Mouse (Mus musculus): ENCODE measurements around the gene Hist1h3f.

The Hist1h3f gene

GRCm38 (mm10) chr13:23513517-23513916, 30.3 kb upstream of the Hist1h3f start:
- ChIA-PET CTCF (no interaction called here), POLR2A (interaction anchor here in 2 of 4 experiments (0.6 to 4.0 kb wide), 20 partner anchors 8 to 1470 kb away, joined by 3 to 17 read pairs (median 4); partner anchors contain the start of genes Hist1h2ae (in 2 of the 2), Hist1h2bg (in 2 of the 2), Hist1h4d (in 2 of the 2) and Btn1a1 (in 1 of the 2))

- POLR2A ChIA-PET, result interaction anchor here (0.9 to 6.6 kb wide), 23 partner anchors 9 to 169 kb away, joined by 3 to 61 read pairs (median 7); partner anchors contain the start of genes Hist1h4f (in 2 of the 4), Hist1h4h (in 2 of the 4), Btn1a1 (in 1 of the 4) and Hist1h2ac (in 1 of the 4)
- CTCF ChIA-PET, result interaction anchor here in 1 of 4 experiments (1.7 kb wide), 1 partner anchor 83 kb away, joined by 6 read pairs; no protein-coding TSS in a partner anchor
Measured at GRCm38 (mm10) chr13:23515281-23515680, 28.6 kb upstream of the Hist1h3f start.

- POLR2A ChIA-PET, result interaction anchor here (0.8 to 6.6 kb wide), 40 partner anchors 8 to 168 kb away, joined by 3 to 61 read pairs (median 5); partner anchors contain the start of genes Hist1h2ac (in 2 of the 4), Hist1h2bc (in 2 of the 4), Hist1h4f (in 2 of the 4) and Hist1h4h (in 2 of the 4)
- CTCF ChIA-PET, result interaction anchor here in 2 of 4 experiments (1.0 to 1.7 kb wide), 3 partner anchors 84 to 115 kb away, joined by 3 to 8 read pairs (median 6); no protein-coding TSS in a partner anchor
Measured at GRCm38 (mm10) chr13:23515826-23516620, 27.8 kb upstream of the Hist1h3f start.

DNA sequence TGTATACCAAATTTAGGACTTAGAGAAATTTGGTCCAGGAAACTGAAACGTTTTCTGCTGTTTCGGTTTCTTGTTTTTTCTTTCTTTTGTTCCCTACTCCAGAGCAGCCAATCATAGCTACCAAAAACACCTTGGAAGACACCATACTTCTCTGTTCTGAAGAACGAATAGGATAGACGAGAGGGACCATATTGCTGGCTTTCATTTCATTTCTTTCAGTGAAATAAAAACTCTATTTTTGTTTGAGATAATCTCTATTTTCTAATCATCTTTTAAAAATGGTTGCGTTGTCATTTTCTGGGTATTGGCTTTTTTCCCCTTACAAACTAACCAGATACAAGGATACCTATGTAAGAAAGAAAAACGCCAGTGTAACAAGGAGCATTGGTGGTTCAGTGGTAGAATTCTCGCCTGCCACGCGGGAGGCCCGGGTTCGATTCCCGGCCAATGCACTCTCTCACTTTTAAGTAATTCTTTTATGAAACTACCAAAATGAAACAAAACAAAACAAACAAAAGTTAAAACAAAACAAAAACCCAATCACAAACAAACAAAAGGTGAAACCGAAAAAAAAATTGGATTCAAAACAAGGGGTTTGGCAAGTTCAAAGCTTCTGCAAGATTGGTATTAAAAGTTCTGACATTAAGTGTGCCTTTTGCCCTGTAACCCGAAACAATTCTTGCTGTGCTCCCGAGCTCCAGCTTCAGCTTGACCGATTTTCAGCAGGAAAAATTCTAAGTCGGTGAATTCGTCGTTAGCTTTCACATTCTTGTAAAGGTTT, 26.8 kb upstream of the Hist1h3f start:
- ChIA-PET POLR2A (interaction anchor here (0.5 to 6.6 kb wide), 49 partner anchors 9 to 167 kb away, joined by 3 to 61 read pairs (median 4); partner anchors contain the start of genes Hist1h2ac (in 3 of the 4), Hist1h2af (in 3 of the 4), Hist1h2bc (in 3 of the 4) and Hist1h4h (in 2 of the 4)), CTCF (interaction anchor here in 2 of 4 experiments (1.0 to 1.7 kb wide), 3 partner anchors 85 to 116 kb away, joined by 3 to 8 read pairs (median 6); no protein-coding TSS in a partner anchor)

- ChIA-PET POLR2A (interaction anchor here (0.5 to 6.6 kb wide), 47 partner anchors 9 to 234 kb away, joined by 3 to 61 read pairs (median 4); partner anchors contain the start of genes Hist1h2af (in 2 of the 4), Hist1h4h (in 2 of the 4), Btn1a1 (in 1 of the 4) and Hist1h2ac (in 1 of the 4)), CTCF (interaction anchor here in 1 of 4 experiments (1.7 kb wide), 1 partner anchor 116 kb away, joined by 8 read pairs; no protein-coding TSS in a partner anchor)
Measured at GRCm38 (mm10) chr13:23517603-23518294, 26.1 kb upstream of the Hist1h3f start.

- POLR2A ChIA-PET, result interaction anchor here in 2 of 4 experiments (0.6 to 6.6 kb wide), 20 partner anchors 11 to 221 kb away, joined by 3 to 61 read pairs (median 4); partner anchors contain the start of gene Hist1h4h (in 2 of the 2)
- CTCF ChIA-PET, result no interaction called here
Measured at GRCm38 (mm10) chr13:23518295-23518603, 25.6 kb upstream of the Hist1h3f start.

DNA sequence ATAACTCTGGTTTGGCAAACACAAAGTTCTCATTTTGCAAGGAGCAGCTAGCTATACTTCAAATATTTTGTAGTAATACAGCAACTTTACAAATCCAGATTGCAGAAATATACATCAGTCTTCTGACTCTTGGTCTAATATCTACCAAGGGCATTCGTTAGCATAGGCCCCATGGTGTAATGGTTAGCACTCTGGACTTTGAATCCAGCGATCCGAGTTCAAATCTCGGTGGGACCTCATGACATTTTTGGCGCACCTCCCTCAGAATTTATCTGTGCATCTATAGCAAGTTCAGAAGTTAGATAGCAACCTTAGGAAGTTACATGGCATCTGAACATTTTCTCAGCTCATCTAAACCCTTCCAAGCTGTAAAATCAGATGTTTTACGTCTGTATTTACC, 25.0 kb upstream of the Hist1h3f start:
- ChIA-PET CTCF (no interaction called here), POLR2A (interaction anchor here in 3 of 4 experiments (0.6 to 6.6 kb wide), 22 partner anchors 10 to 220 kb away, joined by 3 to 61 read pairs (median 4); partner anchors contain the start of gene Hist1h4h (in 3 of the 3))

GRCm38 (mm10) chr13:23519416-23519815, 24.4 kb upstream of the Hist1h3f start:
- CTCF ChIA-PET, result no interaction called here
- POLR2A ChIA-PET, result interaction anchor here in 3 of 4 experiments (0.8 to 6.6 kb wide), 26 partner anchors 10 to 220 kb away, joined by 3 to 61 read pairs (median 3); partner anchors contain the start of genes Hist1h4h (in 3 of the 3), Hist1h2ae (in 1 of the 3), Hist1h2be (in 1 of the 3) and Hist1h2bg (in 1 of the 3)

DNA sequence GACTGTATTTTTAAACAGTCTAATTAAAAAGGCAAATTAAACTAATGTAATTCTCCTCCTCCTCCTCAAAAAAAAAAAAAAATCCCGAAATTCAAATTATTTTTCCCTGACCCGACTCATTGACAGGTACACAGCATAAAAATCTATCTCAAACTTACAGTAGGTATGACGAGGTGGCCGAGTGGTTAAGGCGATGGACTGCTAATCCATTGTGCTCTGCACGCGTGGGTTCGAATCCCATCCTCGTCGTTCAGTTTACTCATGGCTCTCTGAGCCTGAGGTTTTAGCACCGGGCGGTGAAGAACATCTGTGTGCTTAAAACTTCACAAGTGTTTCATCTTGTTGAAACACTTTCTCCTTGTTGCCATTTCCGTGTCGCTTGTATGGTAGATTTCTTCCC, 22.1 kb upstream of the Hist1h3f start:
- ChIA-PET POLR2A (no interaction called here), CTCF (no interaction called here)

DNA sequence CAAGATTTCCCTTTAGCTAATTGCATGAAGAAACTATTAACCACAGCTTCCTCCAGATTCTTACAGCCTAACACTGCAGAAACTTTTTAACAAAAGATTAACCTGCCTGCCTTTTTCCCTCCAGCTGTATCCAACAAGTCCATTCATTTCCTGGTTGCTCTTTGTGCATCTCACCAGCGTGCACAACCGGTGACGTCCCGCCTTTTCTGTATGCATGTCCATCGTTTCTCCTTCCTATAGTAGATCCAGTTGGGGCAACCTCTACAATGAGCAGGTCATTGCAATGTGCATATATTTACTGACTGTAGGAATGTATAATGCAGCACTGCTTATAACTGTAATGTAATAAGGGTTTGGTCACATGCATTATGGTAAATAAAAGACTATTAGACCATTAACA, 19.9 kb upstream of the Hist1h3f start:
- ChIA-PET POLR2A (interaction anchor here in 3 of 4 experiments (1.0 to 24.7 kb wide), 3 partner anchors 29 to 100 kb away, joined by 5 to 639 read pairs (median 6); partner anchors contain the start of genes Hist1h1d (in 1 of the 3) and Hist1h4f (in 1 of the 3)), CTCF (interaction anchor here in 1 of 4 experiments (1.0 kb wide), 1 partner anchor 99 kb away, joined by 6 read pairs; no protein-coding TSS in a partner anchor)

GRCm38 (mm10) chr13:23524654-23525053, 19.2 kb upstream of the Hist1h3f start:
- ChIA-PET POLR2A (interaction anchor here (0.6 to 24.7 kb wide), 28 partner anchors 9 to 215 kb away, joined by 3 to 692 read pairs (median 4); partner anchors contain the start of genes Abt1 (in 2 of the 4), Hist1h1d (in 2 of the 4), Hist1h2af (in 2 of the 4) and Hist1h2bg (in 2 of the 4)), CTCF (interaction anchor here (0.5 to 3.3 kb wide), 23 partner anchors 19 to 1609 kb away, joined by 3 to 37 read pairs (median 5); partner anchors contain the start of gene Abt1 (in 2 of the 4))

- POLR2A ChIA-PET, result interaction anchor here in 3 of 4 experiments (0.6 to 24.7 kb wide), 20 partner anchors 8 to 158 kb away, joined by 3 to 692 read pairs (median 9); partner anchors contain the start of genes Abt1 (in 2 of the 3), Hist1h1d (in 2 of the 3), Hist1h4f (in 2 of the 3) and Hist1h2ac (in 1 of the 3)
- CTCF ChIA-PET, result interaction anchor here in 3 of 4 experiments (0.6 to 3.3 kb wide), 7 partner anchors 84 to 1641 kb away, joined by 3 to 37 read pairs (median 3); partner anchors contain the start of gene Abt1 (in 1 of the 3)
Measured at GRCm38 (mm10) chr13:23525901-23526300, 18.0 kb upstream of the Hist1h3f start.

DNA sequence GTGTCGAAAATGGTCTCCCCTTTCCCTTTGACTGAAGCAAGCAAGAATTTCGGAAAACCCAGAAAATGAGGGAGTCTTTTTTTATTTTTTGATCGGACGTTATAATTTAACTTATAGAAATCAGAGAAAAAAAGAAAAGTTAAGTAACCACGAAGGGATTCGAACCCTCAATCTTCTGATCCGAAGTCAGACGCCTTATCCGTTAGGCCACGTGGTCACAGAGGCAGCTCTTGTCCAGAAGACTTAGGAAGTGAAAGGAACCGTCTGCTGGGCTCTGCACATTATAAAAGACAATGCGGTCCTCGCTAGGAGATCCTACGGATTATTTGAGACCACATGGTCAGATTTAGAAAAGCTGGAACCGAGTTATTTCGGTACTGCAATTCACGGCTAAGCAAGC, 17.5 kb upstream of the Hist1h3f start:
- POLR2A ChIA-PET, result interaction anchor here in 3 of 4 experiments (0.8 to 24.7 kb wide), 20 partner anchors 8 to 158 kb away, joined by 3 to 692 read pairs (median 8); partner anchors contain the start of genes Hist1h1d (in 2 of the 3), Hist1h4f (in 2 of the 3), Abt1 (in 1 of the 3) and Hist1h2ac (in 1 of the 3)

GRCm38 (mm10) chr13:23529005-23529404, 14.8 kb upstream of the Hist1h3f start:
- ChIA-PET POLR2A (interaction anchor here (0.5 to 24.7 kb wide), 42 partner anchors 12 to 1610 kb away, joined by 3 to 692 read pairs (median 9); partner anchors contain the start of genes Abt1 (in 2 of the 4), Hist1h1d (in 2 of the 4), Hist1h2ae (in 2 of the 4) and Hist1h2bg (in 2 of the 4)), CTCF (interaction anchor here in 2 of 4 experiments (0.6 to 2.4 kb wide), 3 partner anchors 69 to 128 kb away, joined by 4 to 11 read pairs (median 6); no protein-coding TSS in a partner anchor)

More for the DNA sequence above, 17.5 kb upstream of the Hist1h3f start:
- CTCF ChIA-PET, result interaction anchor here in 2 of 4 experiments (1.1 to 3.3 kb wide), 4 partner anchors 84 to 125 kb away, joined by 3 to 37 read pairs (median 6); no protein-coding TSS in a partner anchor

GRCm38 (mm10) chr13:23529480-23530165, 14.2 kb upstream of the Hist1h3f start:
- ChIA-PET CTCF (interaction anchor here in 2 of 4 experiments (0.6 to 2.4 kb wide), 2 partner anchors 69 to 128 kb away, joined by 6 to 11 read pairs; no protein-coding TSS in a partner anchor), POLR2A (interaction anchor here (0.5 to 24.7 kb wide), 77 partner anchors 12 to 1611 kb away, joined by 3 to 692 read pairs (median 9); partner anchors contain the start of genes Hist1h4f (in 3 of the 4), Abt1 (in 2 of the 4), Hist1h1d (in 2 of the 4) and Hist1h2ac (in 2 of the 4))

Data from embryonic stem cell, embryonic (primary cell).